Comparison of ENCODE assay signal across 16 mouse cellular contexts in the genomic region with DNA sequence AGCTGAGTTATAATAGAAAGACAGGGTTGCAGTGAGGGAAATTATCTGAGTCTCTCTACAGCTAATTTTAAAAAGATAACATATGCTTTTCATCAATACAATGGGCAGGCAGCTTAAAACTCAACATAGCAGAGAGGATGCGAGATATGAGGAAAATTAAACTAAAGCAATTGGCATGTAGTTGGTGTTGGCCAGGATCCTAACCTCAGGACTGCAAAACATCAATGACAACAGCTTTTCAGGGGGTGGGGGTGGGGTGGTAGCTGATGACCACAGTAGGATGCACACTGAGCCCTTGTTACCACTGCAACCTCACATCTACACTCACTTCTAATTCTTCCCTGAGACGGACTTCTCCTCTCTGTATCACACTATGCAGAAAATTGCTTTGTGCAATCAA.
"Had no signal": no experiment of that assay in that cellular context is flagged by ENCODE, and none has a peak within 500 bp of the region (broad histone marks: within the 10 kb centered on the region; RNA-seq: fewer than 3 reads in every experiment).

No protein-coding gene starts in this region.

- H3K27ac ChIP-seq: neural tube, embryonic 13.5 days; neural tube, embryonic 15.5 days; stomach, embryonic 15.5 days; stomach, postnatal 0 days had no signal

- H3K9me3 ChIP-seq: neural tube, embryonic 13.5 days; neural tube, embryonic 15.5 days; stomach, embryonic 15.5 days had no signal

- H3K4me2 ChIP-seq: neural tube, embryonic 13.5 days; neural tube, embryonic 15.5 days; stomach, embryonic 15.5 days had no signal

- DNase-seq: retina, postnatal 1 day; right cerebral cortex, adult 18-20 months; right cerebral cortex, postnatal 14 days; right cerebral cortex, postnatal 25 days; right cerebral cortex, postnatal 4 days; spleen, adult 18-20 months; thymus, adult 18-20 months; thymus, adult 2 months; thymus, postnatal 14 days; thymus, postnatal 25 days; thymus, postnatal 36 days; thymus, postnatal 4 days had no signal

- H3K4me1 ChIP-seq: neural tube, embryonic 13.5 days; neural tube, embryonic 15.5 days; stomach, embryonic 15.5 days had no signal

- H3K9ac ChIP-seq: neural tube, embryonic 13.5 days; neural tube, embryonic 15.5 days; stomach, embryonic 15.5 days had no signal

- H3K36me3 ChIP-seq: neural tube, embryonic 13.5 days; neural tube, embryonic 15.5 days; stomach, embryonic 15.5 days had no signal

- H3K27me3 ChIP-seq: neural tube, embryonic 13.5 days; neural tube, embryonic 15.5 days; stomach, embryonic 15.5 days had no signal

- H3K4me3 ChIP-seq: neural tube, embryonic 13.5 days; neural tube, embryonic 15.5 days; stomach, embryonic 15.5 days had no signal
